Mouse (Mus musculus) G1E (cell line): Measurements from ENCODE around the gene Ulk4.

Source experiments
- CTCF ChIP-seq: IDR thresholded peaks from 2 replicates; pipeline ENCODE4 v1.5.1; 2012; ENCODE audit warnings: low read depth, low read length, inconsistent platforms, mixed read lengths
- GATA1 ChIP-seq: IDR thresholded peaks from 2 replicates; pipeline ENCODE4 v1.6.1; 2012; ENCODE audit warnings: borderline replicate concordance, low read length, inconsistent platforms, mixed read lengths
- POLR2AphosphoS5 ChIP-seq: IDR thresholded peaks from 2 replicates; pipeline ENCODE4 v1.6.1; 2012; ENCODE audit warnings: low read depth, low read length, inconsistent platforms; ENCODE audit not compliant: insufficient replicate concordance
- TAL1 ChIP-seq: conservative IDR thresholded peaks from 2 replicates; pipeline ENCODE4 v1.6.1; 2012; ENCODE audit warnings: low read depth, low read length, inconsistent platforms, mixed read lengths

DNA sequence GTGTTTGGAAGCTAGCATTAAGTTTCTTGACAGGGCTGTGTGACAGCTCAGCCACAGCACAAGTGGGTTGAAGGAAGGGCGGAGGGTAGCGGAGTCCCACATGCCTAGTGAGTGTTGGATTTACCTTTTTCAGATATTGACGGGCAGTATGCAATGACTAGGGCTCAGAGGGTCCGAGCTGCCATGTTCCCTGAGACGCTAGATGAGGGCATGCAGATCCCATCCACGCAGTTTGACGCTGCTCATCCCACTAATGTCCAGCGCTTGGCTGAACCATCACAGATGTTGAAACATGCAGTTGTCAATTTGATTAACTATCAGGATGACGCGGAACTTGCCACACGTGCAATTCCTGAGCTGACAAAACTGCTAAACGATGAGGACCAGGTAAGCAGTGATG, 326.2 kb downstream of the Ulk4 start:
- TF ChIP-seq CTCF (no peak), POLR2AphosphoS5 (no peak), GATA1 (no peak), TAL1 (no peak)
